Mouse (Mus musculus) CD4-positive, CD25-positive, alpha-beta regulatory T cell, adult 2 months (primary cell): Measurements from ENCODE around the gene Smyd3.

Source experiments
- DNase-seq: peaks from one replicate; pipeline ENCODE4 v3.0.0-alpha.2; 2012; ENCODE audit warnings: low read depth, low spot score

Gene Smyd3

DNA sequence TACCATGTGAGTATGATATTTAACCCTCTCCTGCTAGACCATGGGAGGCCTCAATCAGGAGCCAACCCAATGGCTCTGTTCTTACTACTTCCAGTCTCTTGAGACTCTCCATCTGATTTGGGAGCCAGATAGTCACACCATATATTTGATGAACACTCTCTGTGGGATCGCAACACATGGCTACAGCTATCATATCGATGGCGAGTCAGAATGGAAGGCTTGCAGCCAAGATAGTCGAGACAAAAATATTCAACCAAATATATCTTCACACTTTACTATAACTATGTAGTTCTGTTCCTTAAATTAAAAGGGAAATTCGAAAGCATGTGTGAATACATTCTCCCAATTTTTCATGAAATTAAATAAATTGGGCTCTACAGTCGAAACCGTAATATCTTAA lies 132.2 kb downstream of the Smyd3 start:
- no peak for DNase-seq

DNA sequence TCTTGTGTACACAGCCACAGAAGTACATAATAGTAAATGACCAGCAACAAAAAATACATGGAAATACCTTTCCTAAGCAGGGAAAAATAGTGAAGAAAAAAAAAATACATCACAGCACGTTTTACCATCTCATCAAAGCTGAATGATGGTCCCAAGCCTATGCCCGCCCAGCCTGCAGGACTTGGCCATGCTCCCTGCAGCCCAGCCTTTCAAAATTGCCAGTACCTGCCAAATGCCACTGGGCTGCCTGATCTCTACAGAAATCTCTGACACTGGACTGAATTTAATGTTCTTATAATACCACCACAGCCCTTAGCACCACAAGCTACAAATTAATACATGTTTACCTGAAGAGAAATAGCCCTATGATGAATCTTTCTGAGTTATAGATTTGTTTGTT lies 133.5 kb downstream of the Smyd3 start:
- DNase-seq = no peak

DNA sequence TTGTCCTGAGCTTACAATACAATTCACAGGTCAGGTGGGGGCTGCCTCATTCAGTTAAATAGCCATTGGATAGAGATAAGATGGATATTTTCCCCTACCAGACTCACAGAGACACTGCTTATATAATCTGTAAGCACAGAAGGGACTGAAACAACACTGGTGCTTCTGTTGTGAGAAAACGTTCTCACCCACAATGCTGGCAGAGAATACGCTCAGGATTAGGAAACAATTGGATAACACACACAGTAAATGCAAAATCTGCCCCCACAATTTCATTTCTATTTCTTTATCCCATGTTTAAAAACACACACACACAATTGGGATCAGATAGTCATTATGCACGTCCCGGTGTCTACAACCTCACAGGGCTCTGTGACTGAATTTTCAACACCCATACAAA lies 139.7 kb downstream of the Smyd3 start:
- DNase-seq = no peak

DNA sequence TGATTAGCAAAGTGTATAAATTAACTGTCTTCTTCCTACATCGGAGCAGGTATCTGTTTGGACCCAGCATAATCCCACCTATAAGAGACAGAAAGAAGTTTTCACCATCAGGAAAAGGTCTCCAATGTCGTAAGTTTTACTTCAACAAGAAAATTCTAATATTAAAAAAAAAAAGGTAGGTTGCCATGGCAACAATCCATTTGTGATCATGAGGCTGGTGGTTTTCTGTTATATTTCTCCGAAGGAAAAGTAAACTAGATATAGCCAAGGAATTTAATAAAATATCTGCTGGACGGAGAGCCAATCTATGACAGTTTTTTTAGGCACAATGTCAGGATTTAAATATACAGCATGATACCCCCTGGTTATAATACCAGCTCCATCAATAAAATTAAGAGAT lies 142.9 kb downstream of the Smyd3 start:
- DNase-seq = no peak

DNA sequence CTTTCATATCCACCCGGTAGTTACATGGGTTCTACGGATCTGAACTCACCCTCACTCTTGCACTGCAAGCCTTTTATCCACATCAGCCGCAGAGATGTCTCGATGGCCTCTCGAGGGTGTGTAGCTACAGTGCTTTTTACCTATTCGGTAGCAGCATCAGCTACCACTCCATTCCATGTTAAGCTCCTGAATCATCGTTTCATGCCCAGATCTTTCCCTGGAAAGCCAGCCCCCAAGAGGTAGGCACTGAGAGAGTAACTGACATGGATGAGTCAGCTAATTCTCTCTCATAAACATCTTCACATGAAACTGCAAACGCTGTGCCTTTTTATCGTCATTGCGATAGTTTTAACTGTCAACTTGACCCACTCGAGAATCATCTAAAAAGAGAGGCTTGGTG lies 143.9 kb downstream of the Smyd3 start:
- DNase-seq = no peak

DNA sequence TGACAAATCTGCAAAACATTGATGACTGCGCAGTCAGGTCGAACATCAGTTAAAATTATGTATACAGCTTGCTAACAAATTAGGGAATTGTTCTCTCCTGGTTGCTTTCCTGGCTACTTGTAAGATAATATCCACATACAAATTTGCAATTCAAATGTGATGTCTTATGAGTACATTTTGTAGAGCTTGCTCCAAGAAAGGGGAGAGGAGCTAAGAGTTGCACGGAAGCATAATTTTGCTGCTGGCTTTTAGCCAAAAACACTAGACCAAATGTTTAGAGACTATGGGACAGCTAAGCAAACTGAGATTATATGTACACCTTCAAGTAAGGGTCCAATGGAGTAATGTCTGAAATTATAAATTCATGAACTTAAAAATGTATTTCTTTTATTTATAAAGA lies 146.7 kb downstream of the Smyd3 start:
- DNase-seq = no peak

DNA sequence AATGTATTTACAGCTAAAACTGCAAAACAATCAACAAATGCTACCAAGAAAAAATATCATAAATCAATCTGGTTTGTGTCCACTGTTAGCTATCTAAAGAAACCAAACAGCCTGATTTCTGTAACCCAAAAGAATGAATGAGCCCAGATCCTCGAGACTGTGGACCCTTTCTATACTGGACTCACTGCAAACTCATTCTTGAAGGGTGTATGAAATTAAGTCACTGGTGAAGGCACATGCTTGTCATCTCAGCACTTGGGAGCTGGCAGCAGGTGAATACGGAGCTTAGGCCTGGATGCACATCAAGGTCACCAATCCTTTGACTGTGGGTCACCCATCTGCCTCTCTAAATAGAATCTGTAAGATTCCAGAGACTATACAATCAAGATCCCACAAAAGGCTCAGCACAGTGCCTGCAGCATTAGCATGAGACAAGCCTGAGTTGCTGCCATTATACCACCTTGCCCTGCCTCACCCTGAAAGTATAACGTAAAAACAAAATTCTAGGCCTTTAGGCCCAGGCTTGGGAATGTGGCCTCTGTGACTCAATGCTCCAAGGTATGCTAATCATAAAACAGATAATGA lies 149.3 kb downstream of the Smyd3 start:
- no peak for DNase-seq

DNA sequence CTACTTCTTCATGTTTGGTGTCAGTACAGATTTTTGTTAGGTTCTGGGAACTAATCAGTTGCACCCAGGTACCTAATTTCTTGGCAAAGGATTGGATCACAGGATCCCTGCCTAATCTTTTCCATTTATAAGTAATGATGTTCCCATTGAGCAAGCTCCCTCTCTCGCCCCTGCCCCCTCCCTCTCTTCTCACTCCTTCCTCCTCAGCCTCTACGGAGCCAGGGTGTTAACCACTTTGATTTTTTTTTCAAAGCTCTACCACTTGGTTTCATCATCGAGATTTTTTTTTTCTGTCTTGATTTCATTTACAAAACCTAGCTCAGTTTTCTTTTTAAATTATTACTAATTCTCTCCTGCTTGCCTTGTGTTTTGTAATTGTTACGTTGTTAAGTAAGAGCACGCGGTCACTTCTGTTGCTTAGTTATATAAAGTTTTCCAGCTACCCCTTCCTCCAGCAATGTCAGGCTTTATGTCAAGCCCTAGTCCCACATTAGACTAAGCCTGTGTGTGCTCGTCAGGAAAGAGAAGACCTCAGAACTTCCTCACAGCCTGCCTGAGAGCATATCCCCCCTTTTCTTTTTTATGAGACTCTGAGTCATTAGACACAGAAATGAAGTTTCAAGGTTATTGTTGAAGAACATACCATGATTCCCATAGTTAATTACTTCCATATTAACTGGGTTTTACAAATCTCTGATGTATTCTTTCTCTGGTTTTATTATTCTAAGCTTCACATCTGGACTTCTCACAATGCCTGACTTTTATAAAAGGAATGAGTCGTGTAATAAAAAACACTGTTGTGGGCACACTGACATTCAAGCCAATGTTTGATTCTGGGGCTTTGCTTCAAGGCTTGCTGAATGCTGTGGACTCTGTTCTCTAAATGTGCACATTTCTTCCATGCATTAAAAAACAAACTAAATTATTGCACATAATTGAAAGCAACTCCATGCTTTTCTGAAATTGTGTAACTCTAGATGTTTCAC lies 156.1 kb downstream of the Smyd3 start:
- no peak for DNase-seq

DNA sequence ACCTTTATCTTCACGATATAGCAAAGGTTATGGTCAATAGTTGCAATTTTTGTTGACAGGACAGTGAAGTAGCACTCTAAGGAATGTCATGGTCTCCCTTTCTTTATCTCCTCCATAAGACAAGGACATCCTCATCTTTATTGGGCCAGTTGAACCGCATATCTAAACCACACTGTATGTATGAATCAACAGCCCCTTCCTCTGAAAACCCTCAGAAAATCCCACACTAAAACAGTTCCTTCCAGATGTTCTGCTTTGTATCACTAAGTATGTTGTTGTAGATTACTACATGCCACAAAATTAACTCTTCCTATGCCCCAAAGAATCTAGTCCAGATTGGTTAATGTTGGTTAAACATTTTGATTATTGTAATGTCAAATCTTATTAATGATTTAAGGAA lies 160.7 kb downstream of the Smyd3 start:
- no peak for DNase-seq

DNA sequence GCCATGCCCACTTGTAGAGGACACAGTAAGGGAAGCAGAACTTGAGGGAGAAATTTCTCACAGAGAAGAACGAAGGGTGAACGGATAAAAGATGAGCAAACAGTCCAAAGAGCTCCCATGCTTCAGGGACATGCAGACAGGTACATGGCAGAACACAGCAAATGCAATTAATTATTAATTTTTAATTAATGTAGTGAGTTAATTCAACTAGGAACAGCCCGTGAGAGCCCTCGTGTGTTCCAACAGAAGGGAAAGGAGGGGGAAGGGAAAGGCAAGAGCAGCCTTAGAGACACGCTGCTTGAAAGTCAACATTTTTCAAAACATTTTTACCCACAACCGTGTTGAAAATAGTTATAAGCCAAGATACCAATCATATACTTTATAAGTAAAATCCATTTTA lies 163.6 kb downstream of the Smyd3 start:
- no peak for DNase-seq

DNA sequence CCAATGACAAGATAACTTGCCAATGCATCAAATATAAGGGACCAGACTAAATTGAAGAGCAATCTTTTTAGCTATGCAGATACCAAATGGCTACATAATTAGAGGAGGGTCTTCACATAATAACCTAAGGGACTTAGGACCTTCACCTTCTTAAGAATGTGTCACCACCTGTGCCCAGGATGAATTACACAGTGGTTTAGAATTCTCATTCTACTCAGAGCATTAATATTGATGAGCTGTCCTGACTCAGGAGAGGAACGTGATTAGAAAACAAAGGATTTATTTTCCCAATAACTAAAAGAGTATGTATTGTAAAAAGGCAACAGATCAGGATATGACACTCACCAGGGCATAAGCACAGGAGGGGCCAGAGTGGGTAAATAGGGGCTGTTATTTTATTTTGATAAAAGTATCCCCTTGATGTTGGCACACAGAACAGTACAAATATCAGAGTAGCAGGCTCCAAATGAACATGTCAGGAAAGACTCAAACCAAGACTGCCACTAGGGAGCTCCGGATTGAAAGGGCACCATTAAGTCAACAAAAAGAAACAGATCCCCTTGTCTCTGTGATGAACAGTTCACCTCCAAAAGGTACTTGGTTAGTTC lies 172.4 kb downstream of the Smyd3 start:
- no peak for DNase-seq

DNA sequence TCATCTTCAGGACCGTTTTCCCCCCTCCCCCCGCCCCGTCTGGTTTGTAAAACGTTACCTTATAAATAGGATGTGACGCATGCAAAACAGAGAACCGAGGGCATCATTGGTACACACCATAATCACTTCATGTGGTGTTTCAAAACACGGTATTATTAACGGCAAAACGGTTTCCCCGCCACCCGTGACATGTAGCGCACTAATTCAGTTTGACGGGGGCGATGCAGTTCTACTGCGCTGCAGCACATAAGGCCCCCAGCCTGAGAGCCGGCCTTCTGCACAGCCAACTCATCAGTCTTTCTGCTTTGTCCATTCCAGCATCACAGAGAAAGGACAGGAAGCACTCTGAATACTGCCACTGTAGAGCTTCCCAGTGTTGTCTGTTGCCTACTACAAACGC lies 174.4 kb downstream of the Smyd3 start:
- DNase-seq = no peak

DNA sequence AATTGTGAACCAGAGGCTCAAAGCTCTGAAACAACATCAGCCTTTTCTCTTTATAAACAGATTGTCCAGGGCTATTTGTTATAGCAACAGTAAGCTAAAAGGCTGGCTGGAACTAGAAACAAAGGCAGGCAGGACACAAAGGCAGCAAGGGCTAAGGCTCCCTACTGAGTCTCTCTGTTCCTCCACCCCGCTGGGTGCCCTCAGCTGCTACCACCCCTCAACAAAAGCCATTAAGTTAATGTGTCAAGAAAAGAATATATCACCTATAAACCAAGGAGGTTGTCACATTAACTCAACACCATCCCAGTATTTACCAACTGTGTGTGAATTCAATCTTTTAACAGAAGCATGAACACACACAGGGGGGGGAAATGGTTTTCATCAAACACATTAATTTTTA lies 176.3 kb downstream of the Smyd3 start:
- no peak for DNase-seq

DNA sequence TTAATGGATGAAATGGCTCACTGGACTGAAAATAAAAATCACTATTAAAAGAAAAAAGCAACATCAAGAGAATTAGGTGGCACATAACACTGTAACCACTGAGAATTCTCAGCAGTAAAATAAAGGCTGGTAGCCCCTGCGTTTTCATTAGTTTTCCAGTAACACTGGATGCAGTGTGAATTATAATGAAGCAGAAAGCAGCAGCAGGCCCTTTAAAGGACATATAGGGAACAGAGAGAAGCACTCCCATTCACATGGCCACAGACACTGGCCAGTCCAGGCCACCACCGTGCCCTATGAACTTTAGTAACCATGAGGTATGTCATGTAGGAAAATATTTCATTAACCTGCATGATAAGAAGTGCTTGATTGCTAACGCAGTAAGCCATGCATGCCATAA lies 178.8 kb downstream of the Smyd3 start:
- DNase-seq = no peak

DNA sequence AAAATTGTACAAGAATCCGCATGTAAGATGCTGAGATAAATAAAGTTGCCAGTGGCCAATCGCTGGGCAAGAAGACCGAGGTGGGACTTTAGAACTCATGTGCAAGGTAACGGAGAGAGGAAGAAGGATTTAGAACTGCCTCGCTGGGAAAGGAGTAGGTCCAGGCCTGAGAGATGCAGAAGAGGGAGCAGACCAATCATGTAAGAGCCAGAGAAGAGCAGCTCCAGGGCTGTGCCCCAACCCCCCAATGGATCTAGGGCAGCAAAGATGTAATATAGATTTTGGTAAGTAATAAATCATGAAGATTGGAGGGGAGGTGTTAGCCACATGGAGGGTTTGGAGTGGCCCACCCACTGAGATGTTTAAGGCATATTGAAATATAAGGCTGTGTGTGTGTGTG lies 180.3 kb downstream of the Smyd3 start:
- DNase-seq = no peak

DNA sequence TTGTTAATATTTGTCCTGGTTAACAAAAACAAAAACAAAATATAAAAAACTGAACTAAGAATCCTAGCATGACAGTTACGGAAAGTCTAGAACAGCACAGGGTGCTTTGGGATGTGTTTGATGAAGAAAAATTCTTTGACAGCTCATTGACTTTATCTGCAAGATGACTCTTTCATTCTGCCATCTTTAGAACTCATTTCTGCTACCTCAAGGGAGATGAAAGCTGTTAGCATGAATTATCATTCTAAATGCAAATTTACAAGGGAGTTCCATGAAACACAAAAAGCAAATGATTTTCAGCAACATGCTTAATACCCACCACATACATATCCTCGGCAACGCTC lies 190.9 kb downstream of the Smyd3 start:
- no peak for DNase-seq

DNA sequence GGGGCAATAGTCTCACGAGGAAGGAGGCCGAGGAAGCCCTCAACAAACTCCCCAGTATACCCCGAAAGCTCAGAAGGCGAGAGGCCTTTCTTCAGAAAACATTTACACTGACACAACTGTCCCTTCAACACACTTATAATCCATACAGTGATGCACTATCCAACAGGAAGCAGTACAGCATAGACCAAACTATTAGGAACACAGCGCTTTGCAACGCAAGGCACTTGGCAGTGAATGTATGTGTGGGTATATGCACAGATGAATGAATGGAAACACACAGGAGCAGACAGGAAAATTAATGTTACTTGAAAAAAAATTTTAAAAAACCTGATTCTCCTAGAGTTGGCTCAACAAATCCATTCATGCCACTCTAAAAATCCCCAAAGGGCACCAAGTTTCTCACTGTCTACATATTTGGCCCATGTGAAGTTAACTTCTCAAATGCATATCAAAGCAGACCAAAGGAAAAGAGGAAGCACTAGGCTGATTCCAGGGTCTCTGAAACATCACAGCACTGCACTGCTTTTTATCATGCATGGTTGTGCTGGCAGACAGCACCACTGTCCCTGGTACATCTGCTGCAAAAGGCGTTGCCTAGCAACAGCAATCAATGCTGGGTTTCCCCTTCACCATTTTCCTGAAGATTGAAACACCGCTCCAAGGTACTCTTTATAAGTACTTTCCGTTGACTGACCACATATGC lies 191.4 kb downstream of the Smyd3 start:
- no peak for DNase-seq

DNA sequence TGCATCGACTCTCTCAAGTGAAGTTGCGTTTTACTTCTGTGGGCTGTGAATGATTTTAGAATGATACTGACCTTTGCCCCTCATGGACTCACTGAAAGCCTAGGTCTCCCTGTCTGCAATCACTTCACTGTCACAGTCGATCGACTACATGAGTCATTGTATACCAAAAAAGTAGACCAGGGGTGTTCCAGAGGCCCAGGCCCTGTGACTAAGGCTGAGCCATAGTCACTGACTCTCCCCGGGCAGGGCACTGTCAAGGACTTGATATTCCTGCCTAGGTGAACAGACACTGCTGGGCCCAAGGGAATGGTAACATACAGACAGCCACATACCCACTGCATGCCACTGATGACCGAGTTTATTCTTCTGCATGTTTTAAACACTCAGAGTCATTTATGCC lies 193.6 kb downstream of the Smyd3 start:
- no peak for DNase-seq

DNA sequence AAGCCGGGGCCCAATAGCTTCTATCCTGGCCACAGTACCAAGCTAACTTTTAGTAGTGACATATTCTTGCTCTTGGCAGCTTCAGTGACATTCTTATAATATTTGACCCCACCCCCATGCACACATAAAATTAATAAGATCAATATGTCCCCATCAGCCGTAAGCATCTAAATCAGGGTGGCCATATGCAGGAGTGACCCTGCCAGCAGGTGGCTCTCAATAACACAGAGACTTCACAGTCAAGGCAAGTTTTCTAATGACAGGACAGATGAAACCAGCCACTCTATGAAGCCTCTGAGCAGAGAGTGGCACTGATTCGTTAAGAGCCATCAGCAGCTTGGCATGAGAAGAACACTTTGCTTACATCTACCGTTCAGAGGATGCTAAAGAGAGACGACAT lies 204.2 kb downstream of the Smyd3 start:
- DNase-seq = no peak

DNA sequence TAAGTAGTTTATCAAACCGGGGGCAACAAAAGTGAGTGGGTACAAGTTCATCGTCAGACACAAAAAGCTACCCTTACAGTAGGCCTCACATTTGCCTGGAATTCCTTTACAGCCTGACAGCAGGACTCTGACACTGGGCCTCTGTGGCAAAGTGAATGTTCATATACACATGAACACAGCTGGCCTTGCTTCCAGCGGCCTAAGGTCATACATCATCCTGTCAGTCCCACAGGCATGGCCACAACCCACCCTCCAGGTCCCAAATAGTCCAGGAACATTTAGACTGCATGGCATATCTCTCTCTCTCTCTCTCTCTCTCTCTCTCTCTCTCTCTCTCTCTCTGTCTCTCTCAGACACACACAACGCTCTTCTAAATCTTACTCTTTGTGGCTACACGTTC lies 208.4 kb downstream of the Smyd3 start:
- DNase-seq = no peak

DNA sequence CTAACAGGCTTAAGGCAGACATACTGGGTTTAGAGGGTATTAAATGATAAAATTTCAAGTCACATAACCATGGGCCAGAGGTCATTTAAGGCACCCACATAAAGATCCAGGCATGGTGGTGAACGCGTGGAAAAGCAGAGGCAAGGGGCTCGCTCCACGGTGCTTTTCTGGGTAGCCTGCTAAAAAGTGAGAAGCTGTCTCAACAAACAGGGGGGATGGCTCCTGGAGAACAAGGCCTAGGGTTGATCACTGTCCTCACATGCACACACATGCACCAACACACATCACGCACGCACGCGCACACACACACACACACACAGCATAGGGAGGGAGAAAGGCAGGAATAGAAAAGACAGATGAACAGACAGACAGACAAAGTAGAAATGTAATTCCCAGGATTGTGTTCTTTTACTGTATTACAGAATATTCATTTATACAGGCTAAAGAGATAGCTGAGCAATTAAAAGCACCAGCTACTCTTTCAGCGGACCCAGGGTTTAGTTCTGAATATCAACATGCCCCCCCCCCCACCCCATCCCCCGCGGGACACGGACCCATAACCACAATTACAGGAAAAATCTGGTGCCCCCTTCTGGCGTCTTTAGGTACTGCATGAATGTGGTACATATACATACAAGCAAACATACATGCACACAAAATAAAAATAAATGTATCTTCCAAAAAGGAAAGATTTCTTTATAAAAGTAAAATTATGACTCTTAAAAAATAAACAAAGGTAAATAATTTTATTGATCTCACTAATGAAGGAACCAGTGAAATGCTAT lies 215.2 kb downstream of the Smyd3 start:
- peak; percentile 13 for DNase-seq

DNA sequence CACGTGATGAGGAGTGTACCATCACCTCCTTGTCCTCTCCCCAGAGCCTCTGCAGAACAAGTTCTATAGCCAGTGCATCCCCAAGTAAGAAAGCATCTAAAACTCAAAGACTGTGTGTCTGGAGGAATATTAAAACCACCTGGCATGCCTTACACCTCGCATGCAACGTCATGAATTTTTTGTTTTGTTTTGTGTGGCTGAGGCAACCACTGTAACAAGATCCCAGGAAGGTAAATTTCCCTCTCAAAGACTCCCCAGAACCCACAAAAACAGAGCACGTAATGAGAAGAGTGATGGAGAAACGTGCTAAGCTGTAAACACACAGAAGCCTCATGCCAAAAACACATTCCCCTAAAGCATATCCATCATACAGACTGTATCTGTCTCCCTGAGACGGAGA lies 222.2 kb downstream of the Smyd3 start:
- DNase-seq = no peak
